Mouse (Mus musculus) gastrocnemius, postnatal 25 days (tissue): ENCODE results near the gene Ap1s2. TPM values are rescaled to one million over a fixed set of nuclear protein-coding genes. Genes with fewer than 3 reads are reported as not detected.

ENCODE experiments used
- DNase-seq: peaks from one replicate; pipeline ENCODE4 v3.0.0; 2022
- long read RNA-seq, 2 experiments: library from polyadenylated mRNA; stranded (forward); transcript quantifications; one replicate each; pipeline ENCODE4 v2.0.0; 2021
- total RNA-seq, 2 experiments: library from RNA; stranded (reverse); gene quantifications; 1 replicate in 1 of 2; 2 replicates in 1 of 2; pipeline ENCODE4 v1.2.3; 2021

Gene Ap1s2
- total RNA-seq = 10 to 100 TPM; 21.0 to 28.6 TPM
- long read RNA-seq, experiment 1, partial matches to known transcripts = 0 of 13 reads
- long read RNA-seq, experiment 1, other reads (novel, unspliced or antisense) = 10 of 13 reads
- long read RNA-seq, experiment 2, partial matches to known transcripts = 2 of 20 reads
- long read RNA-seq, experiment 2, other reads (novel, unspliced or antisense) = 13 of 20 reads

GRCm38 (mm10) chrX:163908337-163909250 lies at the start of gene Ap1s2:
TSS of gene Ap1s2 (plus strand) at chrX:163909017.
- DNase-seq = peak; percentile 96

DNA sequence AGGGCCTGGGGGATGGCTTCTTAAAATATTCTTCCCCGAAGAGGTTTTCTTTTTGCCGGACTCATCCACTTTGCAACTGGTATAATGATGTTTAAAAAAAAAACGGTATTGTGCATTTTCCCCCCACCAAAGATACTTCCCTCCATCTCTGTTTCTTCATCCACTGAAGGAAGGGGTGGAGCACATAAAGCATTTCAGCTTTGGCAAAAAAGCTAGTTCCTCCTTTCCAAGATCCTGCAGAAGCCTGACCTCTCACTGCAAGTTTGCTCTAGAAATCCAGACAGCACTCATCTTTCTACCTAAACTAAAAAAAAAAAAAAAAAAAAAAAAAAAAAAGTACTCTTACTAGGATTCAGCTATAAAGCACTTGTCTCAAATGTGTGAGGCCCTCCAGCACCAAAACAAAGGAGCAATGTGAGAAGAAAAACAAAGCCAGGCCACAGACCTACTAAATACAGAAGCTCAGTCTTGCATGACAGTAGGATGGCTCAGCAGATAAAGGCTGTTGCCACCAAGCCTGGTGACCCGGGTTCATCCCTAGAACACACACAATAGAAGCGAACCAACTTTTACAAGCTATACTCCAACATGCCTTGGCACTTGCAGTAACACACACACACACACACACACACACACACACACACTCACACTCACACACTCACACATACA lies 41.0 kb upstream of the Ap1s2 start:
- DNase-seq = no peak

DNA sequence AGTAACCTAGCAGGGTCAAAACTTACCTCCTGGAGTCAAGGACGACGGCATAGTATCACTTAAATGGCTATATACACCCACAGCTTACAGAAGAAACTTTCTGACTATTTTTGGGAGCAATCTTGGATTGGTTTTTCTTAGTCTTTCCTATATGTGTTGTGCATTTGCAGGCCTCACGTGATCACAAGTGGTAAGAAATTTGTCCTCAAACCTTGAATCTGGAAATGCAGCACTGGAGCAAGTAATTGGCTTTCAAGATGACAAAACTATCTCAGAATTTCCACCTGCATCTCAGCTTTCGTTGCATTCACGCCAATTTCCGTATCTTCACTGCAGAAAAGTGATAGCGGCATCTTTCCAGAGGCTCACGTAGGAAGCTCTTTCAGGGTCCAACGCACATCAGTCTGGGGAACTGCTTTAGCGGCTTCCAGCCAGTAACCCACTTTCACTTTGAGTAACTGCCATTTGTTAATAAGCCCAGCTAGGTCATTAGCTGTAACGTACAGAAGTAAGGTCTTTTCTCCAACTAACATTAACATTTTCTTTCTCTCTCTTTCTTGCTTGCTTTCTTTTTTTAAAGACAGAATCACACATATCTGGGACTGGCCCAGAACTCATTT lies 40.0 kb upstream of the Ap1s2 start:
- no peak for DNase-seq

DNA sequence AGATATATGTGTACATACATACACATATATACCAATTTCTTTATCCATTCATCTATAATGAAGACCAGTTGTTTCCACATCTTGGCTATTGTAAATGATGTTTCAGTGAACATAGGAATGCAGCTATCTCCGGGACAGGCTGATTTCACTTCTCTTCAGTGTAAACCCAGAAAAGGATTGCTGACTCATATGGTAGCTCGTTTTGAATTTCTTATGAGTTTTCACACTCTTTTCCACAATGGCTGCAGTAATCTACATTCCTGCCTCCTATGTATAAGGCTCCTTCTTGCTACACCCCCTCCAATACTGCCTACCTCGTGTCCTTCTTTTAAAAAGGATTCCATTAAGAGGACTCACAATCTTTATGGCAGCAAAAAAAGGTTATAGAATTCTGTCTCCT lies 32.9 kb upstream of the Ap1s2 start:
- no peak for DNase-seq

DNA sequence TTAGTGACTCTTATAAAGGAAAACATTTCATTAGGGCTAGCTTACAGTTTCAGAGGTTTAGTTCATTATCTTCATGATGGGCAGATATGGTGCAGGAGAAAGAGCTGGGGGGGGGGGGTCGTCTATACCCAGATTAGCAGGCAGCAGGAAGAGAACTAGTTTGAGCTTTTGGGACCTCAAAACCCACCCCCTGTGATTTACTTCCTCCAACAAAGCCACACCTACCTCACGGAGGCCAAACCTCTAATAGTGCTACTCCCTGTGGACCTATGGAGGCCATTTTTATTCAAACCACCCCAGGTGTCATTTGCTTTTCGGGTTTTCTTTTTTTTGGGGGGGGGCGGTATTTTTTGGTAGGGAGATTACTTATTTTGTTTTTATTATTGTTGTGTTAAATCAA lies 32.2 kb upstream of the Ap1s2 start:
- no peak for DNase-seq

GRCm38 (mm10) chrX:163879039-163879438 lies 29.8 kb upstream of the Ap1s2 start:
- no peak for DNase-seq

DNA sequence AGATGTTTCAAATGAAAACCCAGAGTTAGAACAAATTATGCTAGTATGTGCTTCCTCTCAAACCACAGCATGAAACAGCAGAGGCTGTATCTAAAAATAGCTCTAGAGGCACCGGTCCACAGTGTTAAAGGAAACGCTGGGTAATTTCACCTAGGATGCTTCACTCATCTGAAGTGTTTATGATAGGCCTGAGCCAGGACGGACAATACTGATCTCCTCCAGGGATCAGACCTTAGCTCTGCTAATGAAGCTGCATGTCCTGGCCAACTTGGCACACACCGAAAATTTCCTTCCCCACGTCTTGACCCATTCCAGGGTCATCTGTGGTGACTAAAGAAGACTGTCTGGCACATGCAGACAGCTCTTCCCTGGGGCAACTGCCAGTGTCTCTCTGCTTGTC lies 29.4 kb upstream of the Ap1s2 start:
- peak; percentile 40 for DNase-seq

- DNase-seq = no peak
Measured at GRCm38 (mm10) chrX:163885539-163885981, 23.3 kb upstream of the Ap1s2 start.

DNA sequence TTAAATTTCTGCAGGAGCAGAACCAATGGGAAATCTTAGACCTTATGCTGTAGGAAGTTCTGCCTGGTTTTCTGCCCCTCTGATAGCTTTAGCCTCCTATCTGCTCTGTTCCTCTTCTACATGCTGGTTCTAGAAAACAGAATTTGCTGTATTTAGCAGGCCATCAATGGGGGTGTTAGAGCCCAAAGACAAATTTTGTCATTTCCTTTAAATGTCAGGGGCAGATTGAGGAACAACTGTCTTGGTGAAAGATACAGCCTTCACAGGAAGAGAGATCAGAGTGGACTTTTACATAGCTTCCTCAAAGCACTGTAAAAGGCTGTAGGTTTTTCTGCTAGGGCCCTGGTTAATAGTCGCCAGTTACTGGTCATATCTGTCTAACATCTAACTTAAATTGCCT lies 11.5 kb upstream of the Ap1s2 start:
- DNase-seq = no peak

- no peak for DNase-seq
Measured at GRCm38 (mm10) chrX:163899431-163900020, 9.3 kb upstream of the Ap1s2 start.

GRCm38 (mm10) chrX:163906861-163907260 lies 2.0 kb upstream of the Ap1s2 start:
- no peak for DNase-seq

GRCm38 (mm10) chrX:163908003-163908336 lies 847 bp upstream of the Ap1s2 start:
- DNase-seq = no peak

DNA sequence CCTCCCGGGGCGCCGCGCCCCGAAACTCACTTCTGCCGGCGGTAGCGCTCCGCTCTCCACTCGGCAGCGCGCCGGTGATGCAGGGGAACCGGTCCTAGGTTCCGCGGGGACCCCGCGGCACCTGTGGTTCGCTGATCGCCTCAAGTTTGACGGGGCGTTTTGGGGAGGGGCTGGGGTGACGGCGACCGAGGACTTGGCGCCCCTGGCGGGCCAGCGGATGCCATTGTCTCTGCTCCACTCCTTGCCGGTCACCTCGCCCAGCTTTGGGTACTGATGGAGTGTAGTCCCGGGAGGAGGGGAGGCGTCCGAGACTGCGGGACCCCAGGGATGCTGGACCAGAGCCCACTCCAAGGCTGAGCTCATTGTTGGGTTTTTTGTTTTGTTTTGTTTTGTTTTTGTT lies 564 bp downstream of the Ap1s2 start:
- DNase-seq = peak; percentile 35

- DNase-seq = no peak
Measured at GRCm38 (mm10) chrX:163912791-163913190, 4.0 kb downstream of the Ap1s2 start.

DNA sequence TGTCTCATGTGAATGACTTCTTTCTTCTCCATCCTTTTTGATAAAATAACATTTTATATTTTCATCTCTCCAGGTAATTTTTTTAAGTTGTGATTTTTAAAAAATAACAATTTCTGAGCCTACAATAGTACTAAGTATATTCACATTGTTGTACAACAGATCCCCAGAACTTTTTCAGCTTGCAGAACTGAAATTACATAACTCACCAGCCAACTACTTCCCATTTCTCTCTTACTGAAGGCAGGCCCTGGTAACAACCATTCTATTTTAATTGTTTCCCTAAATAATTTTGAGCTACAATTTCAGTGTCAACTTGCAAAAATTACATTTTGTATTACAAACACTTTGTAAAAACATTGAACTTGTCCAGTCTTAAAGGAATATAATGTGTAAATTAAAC lies 20.7 kb downstream of the Ap1s2 start:
- no peak for DNase-seq

DNA sequence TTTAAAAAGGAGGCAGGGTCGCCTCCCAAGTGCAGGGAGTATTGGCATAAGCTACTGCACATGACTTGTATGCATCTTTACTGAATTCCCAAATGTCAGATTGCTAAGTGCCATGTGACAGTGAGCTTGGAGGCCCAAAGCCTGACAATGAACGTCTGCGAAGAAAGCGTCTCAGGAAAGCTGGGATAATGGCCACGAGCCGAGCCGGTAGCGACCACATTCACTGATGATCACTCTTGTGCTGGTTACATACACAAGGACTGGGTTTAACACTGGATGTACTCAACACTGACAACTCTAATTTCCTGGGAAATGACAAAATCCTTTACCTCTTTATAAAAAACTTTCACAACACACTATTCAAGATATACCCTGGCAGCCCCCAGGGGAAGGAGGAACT lies 25.9 kb downstream of the Ap1s2 start:
- no peak for DNase-seq

DNA sequence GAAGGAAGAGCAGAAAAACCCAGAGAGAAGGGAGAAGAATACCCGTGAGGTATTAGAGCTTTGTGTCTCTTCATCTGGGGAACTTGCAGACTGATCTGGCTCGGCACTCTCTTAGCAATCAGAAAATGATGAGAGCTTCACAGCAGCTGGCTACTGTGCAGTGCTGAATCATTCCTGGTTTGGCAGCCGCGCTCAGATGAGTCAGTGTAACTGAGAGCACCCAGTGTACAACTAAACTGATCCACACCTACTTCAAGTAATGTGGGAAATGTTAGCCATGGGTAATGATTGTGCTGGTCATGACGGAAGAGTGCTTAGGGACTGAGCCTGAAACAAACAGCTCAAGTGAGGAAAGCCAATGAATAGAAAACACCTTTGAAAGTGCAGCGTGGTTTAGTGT lies 29.8 kb downstream of the Ap1s2 start:
- DNase-seq = peak; percentile 67

DNA sequence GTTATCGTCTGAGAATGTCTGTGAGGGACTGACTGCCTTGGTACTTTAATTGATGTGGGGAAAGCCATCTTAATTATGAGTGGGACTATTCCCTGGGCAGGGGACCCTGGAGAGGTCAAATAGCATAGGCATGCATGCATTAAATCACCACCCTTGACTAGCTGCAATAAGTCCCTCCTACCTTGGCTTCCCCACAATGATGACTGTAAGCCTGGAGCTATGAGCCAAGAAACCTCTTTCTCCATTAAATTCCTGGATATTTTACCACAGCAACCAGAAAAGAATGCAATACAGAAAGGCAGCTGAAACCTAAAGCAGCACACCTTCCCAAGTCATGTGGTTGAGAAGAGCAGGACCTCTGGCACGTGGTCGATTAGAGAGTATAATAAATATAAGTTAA lies 35.6 kb downstream of the Ap1s2 start:
- no peak for DNase-seq

GRCm38 (mm10) chrX:163951618-163952017 lies 42.8 kb downstream of the Ap1s2 start:
- DNase-seq = no peak

- no peak for DNase-seq
Measured at GRCm38 (mm10) chrX:163957381-163957780, 48.6 kb downstream of the Ap1s2 start.

DNA sequence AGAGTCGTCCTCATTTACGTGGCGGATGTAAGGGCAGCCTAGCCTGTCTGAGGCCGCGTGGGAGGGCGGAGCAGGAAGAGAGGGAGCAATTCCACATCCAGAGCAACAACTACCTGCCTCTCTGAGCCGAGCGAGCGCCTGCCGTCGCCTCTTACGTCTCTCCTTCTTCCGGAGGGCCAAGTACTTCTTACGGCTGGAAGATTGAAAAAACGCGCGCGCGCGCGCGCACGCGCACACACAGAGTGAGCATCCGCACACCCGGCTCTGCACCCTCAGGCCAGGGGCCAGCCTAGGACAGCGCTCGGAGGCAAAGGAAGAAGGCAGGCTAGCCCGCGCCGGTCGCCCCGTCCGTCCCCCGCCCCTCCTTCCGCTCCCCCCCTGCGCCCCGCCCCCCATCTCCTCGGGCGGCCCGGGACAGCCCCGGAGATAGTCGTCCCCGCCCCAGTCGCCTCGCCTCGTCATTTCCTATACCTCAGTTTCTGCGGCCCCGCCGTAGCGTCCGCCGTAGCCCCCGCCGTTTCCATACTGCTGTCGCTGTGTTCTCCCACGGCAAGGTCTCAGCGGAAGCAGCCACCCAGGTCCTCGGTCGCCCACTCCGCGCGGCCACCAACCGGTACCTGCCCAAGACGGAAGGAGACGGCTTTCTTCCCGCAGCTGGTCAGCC lies 49.1 kb downstream of the Ap1s2 start:
- DNase-seq = peak; percentile 67

DNA sequence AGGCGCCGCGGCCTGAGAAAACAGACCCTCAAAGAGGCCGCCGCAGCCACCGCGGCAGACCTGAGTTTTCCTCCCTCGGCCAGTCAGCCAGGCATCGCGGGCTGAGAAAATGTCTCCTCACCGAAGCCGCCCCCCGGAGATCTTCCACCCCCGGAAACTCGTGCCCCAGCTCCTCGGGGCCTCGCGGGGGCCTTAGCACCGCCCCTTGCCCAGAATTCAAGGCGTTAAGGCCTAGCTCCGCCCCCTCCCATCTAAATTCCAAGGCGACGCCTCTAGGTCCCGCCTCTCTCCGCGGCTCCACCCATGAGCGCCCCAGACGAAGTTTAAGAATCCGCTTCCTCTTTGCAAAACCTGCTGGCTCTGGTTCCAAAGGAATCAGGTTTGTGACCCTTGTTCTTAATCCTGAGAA lies 49.7 kb downstream of the Ap1s2 start, which contains the start of gene Zrsr2:
Zrsr2 (minus strand) TSS at position 195 of the 409 bp plus-strand sequence.
- peak; percentile 80 for DNase-seq
